Mouse (Mus musculus) gastrocnemius, postnatal 25 days (tissue): Measurements from ENCODE around the gene Zfp524. TPM values are rescaled to one million over a fixed set of nuclear protein-coding genes. Genes with fewer than 3 reads are reported as not detected.

ENCODE experiments used
- DNase-seq: peaks from one replicate; pipeline ENCODE4 v3.0.0; 2022
- total RNA-seq, 2 experiments: library from RNA; stranded (reverse); gene quantifications; 1 replicate in 1 of 2; 2 replicates in 1 of 2; pipeline ENCODE4 v1.2.3; 2021

Zfp524 gene
- total RNA-seq, 2 experiments from 2014 or later: 7.1 to 8.7 TPM

GRCm38 (mm10) chr7:5047313-5047712, 33.1 kb downstream of the Zfp524 start:
- no peak for DNase-seq

- DNase-seq: peak; percentile 74
Observed at GRCm38 (mm10) chr7:5051193-5052192, 37.3 kb downstream of the Zfp524 start, which contains the start of gene Zfp580. Zfp580 (plus strand) TSS chr7:5051538.

DNA sequence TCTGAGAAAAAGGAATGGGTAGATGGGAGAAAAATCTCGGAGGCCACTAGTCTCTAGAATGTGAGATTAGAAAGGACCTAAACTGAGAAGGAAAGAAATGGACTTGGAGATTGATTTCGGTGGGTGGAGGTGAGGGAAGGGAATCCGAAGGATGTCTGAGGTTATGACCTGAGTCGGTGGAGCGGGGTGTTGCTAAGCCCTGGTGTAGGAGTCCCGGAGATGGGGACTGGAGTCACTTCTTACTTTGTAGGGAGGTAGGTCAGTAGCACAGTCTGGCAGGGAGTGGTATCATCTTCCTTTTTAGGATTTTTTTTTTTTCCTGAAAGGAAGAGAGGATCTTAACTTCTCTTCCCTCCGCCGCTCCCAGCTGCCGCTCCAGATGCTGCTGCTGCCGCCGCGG, 38.2 kb downstream of the Zfp524 start:
- DNase-seq: no peak

DNA sequence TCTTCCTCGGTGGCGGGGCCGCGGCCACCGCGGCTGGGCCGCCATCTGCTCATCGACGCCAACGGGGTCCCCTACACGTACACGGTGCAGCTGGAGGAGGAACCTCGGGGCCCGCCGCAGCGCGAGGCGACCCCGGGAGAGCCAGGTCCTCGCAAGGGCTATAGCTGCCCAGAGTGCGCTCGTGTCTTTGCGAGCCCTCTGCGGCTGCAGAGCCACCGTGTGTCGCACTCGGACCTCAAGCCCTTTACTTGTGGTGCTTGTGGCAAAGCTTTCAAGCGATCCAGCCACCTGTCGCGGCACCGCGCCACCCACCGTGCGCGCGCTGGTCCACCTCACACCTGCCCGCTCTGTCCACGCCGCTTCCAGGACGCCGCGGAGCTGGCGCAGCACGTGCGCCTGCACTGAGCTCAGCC, 38.7 kb downstream of the Zfp524 start:
- DNase-seq: no peak

- no peak for DNase-seq
Observed at GRCm38 (mm10) chr7:5053456-5054179, 39.4 kb downstream of the Zfp524 start.

DNA sequence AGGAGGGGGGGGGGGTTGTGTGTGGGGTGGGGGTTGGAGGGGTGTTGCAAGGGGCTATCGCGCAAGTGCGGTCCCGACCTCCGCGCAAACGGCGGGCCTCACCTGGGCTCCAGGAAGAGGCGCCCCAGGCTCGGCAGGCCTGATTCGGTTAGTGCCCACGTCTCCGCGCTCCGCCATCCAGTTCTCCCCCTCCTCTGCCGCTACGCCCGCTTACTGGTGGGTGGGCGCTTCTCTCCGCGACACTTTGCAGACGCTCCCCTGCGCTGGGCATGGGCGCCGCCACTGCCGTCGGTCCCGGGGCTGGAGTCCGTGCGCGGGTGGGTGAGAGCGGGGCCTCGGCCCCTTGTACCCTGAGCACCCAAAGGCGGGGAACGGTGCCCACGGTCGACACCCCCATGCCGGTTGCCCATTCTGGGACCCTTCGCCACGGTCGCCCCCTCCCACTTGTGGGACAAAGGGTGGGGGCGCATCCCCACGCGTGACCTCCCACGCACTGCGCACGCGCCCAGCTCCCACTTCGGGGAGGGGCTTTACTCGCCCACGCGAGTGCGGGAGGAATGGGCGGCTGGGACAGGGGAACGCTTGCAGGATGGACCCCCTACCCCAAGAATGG, 42.5 kb downstream of the Zfp524 start:
- no peak for DNase-seq

DNA sequence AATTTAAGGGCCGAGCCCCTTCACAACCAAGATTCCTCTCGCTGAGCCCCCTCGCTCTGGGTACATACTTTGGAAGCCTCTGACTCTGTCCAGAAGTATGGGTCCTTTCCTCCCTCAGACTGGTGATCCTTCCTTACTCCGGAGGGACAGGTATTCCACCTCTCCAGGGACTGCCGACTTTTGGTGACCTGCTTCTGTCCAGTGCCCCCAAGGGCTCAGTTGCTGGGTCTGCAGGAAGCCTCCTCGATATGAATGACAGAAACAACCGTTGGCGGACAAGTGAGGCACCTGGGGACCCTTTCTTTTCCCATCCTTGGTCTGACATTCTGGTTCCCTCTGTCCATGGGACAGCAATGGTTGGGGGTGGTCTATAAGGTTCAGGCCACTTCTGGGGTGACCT, 43.2 kb downstream of the Zfp524 start:
- no peak for DNase-seq

- DNase-seq: no peak
Observed at GRCm38 (mm10) chr7:5057804-5058203, 43.6 kb downstream of the Zfp524 start.

DNA sequence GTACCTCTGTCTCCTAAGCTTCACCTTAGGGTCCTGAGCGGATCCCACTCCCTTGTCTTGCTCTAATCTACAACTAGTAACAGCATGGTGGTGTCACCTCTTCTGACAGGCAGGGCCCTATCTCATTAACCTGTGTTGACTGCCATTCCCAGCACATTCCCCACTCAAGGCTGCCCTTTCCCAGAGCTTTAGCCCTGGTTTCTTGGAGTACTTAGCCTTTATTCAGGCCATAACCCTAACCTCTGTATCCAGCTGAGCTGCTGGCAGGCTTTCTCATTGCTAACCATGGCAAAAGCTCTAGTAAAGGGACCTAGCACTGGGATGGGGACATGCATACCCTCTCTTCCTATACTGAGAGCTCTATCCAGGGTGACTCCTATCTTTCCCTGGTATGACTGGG, 44.4 kb downstream of the Zfp524 start:
- DNase-seq: no peak

- no peak for DNase-seq
Observed at GRCm38 (mm10) chr7:5059421-5059820, 45.2 kb downstream of the Zfp524 start.

- DNase-seq: peak; percentile 60
Observed at GRCm38 (mm10) chr7:5060239-5060731, 46.1 kb downstream of the Zfp524 start.

GRCm38 (mm10) chr7:5060944-5061773, 46.9 kb downstream of the Zfp524 start:
- peak; percentile 95 for DNase-seq

GRCm38 (mm10) chr7:5061774-5062359, 47.7 kb downstream of the Zfp524 start, which contains the start of gene U2af2:
U2af2 (plus strand) TSS chr7:5062143.
- peak; percentile 94 for DNase-seq

DNA sequence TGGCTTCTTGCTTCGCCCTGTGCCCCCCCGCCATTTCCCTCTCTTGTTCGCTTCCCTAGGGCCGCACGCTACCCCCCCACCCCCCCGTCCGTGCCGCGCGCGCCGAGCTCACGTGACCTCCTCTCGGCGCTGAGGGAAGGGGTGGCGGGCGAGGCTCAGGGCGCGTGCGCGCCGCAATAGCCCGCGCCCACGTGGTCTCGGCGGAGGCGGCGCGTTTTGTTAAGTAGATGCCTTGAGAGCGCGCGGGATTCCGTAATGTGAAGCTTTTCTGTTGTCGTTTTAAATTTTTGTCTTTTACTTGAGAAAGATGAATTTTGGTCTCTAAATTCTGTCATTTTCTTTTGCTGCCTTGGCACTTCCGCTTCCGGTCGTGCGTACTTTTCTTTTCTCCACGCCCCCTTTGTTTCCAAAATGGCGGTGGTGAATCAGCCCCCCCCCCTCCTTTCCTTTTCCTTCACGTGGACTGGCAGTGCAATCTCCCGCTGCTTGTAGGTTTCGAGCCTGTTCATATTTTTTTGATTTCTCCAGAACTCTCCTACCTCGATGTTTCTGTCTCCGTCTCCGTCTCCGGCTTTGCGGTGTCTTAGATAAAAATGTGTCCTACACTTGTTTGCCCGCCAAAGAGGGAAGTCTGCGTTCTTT, 48.3 kb downstream of the Zfp524 start:
- DNase-seq: no peak

DNA sequence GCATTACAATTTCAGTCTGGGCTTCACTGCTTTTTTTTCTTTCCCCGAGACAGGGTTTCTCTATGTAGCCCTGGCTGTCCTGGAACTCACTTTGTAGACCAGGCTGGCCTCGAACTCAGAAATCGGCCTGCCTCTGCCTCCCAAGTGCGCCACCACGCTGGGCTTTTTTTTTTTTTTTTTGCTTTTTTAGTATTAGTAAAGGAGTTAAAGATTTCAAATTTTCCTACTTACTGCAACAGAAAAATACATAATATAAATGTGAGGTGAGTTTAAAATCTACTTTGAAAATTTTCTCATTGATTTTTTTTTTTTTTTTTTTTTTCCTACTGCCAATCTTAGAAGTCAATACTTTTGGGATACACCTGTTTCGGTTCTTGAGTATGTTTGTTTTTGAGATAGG, 50.7 kb downstream of the Zfp524 start:
- DNase-seq: no peak

Other genes starting within 250 kb of the Zfp524 start
- not detected for gene Fam71e2, start 243.1 kb upstream of the Zfp524 start, total RNA-seq
- gene Il11, start 231.6 kb upstream of the Zfp524 start, total RNA-seq: not detected
- not detected for gene Tmem190, start 231.5 kb upstream of the Zfp524 start, total RNA-seq
- gene Tmem238, start 224.8 kb upstream of the Zfp524 start, total RNA-seq: 1 to 10 TPM; 6.3 to 6.4 TPM
- gene Rpl28, start 221.5 kb upstream of the Zfp524 start, total RNA-seq: 100 to 1,000 TPM; 442 to 471 TPM
- 10 to 100 TPM; 65.5 to 67.9 TPM for gene Ube2s, start 201.8 kb upstream of the Zfp524 start, total RNA-seq
- gene Shisa7, start 169.7 kb upstream of the Zfp524 start, total RNA-seq: not detected
- 1 to 10 TPM; 4.3 to 4.5 TPM for gene Isoc2b, start 144.2 kb upstream of the Zfp524 start, total RNA-seq
- gene Isoc2a, start 137.3 kb upstream of the Zfp524 start, total RNA-seq: 10 to 100 TPM; 21.4 to 24.3 TPM
- under 1 TPM; 0.21 to 0.36 TPM for gene Gm36210, start 107.9 kb upstream of the Zfp524 start, total RNA-seq
- 1 to 10 TPM; 6.8 to 8.3 TPM for gene Zfp628, start 99.2 kb upstream of the Zfp524 start, total RNA-seq
- 1 to 10 TPM; 3.7 to 5.2 TPM for gene Nat14, start 92.4 kb upstream of the Zfp524 start, total RNA-seq
- gene Ssc5d, start 88.6 kb upstream of the Zfp524 start, total RNA-seq: 10 to 100 TPM; 10.1 to 11.6 TPM
- 10 to 100 TPM; 29.0 to 60.0 TPM for gene Sbk2, start 50.0 kb upstream of the Zfp524 start, total RNA-seq
- gene Sbk3, start 43.2 kb upstream of the Zfp524 start, total RNA-seq: 1 to 10 TPM in 1 of 2 experiments, under 1 TPM in 1; 0.49 to 3.1 TPM
- gene Zfp579, start 18.3 kb upstream of the Zfp524 start, total RNA-seq: 10 to 100 TPM; 10.2 to 14.9 TPM
- 10 to 100 TPM; 17.7 to 18.2 TPM for gene Fiz1, start 282 bp downstream of the Zfp524 start, total RNA-seq
- not detected for gene Gm44973, start 1.1 kb downstream of the Zfp524 start, total RNA-seq
- gene Zfp865, start 6.0 kb downstream of the Zfp524 start, total RNA-seq: 10 to 100 TPM; 10.8 to 12.1 TPM
- not detected for gene Ccdc106, start 6.1 kb downstream of the Zfp524 start, total RNA-seq
- gene 4632433K11Rik, start 19.7 kb downstream of the Zfp524 start, total RNA-seq: not detected
- gene Zfp784, start 24.0 kb downstream of the Zfp524 start, total RNA-seq: 1 to 10 TPM; 2.6 to 3.4 TPM
- gene Zfp580, start 37.1 kb downstream of the Zfp524 start, total RNA-seq: 1 to 10 TPM; 2.9 to 3.2 TPM
- 10 to 100 TPM; 43.1 to 45.2 TPM for gene U2af2, start 47.7 kb downstream of the Zfp524 start, total RNA-seq
- gene Epn1, start 65.8 kb downstream of the Zfp524 start, total RNA-seq: 100 to 1,000 TPM; 134 to 145 TPM
- gene Rfpl4, start 102.5 kb downstream of the Zfp524 start, total RNA-seq: not detected
- gene Rasl2-9, start 111.5 kb downstream of the Zfp524 start, total RNA-seq: 1 to 10 TPM; 2.8 to 3.0 TPM
- not detected for gene Vmn1r55, start 135.3 kb downstream of the Zfp524 start, total RNA-seq
- not detected for gene Vmn1r56, start 182.3 kb downstream of the Zfp524 start, total RNA-seq
- not detected for gene Vmn1r57, start 204.1 kb downstream of the Zfp524 start, total RNA-seq